Comparison of ENCODE assay signal across 11 mouse cellular contexts in the genomic region with DNA sequence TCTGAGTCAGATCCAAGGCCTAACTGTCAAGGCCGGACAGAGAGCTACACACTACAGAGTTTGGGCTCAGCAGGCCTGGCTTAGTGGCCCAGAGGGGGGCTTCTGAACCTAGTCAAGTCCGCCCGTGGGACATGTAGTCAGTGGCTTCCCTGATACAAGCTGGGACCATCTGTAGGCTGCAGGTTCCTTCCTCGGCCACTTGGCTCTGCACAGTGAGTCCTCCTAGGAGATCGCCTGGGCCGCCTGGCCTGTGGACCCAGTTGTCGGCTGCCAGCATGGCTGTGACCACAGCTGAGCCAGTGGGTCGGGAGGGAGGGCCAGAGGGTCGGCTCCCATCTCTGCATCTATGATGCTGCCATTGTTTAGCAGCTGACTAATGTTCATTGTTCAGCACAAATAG. TPM values are rescaled to one million over a fixed set of nuclear protein-coding genes. Genes with fewer than 3 reads are reported as not detected.
DNase-seq lines count a peak whose midpoint lies in the region; ATAC-seq and TF ChIP-seq lines count a peak whose summit lies in the region.
"Had no signal": no experiment of that assay in that cellular context is flagged by ENCODE, and none has a peak within 500 bp of the region (broad histone marks: within the 10 kb centered on the region; RNA-seq: fewer than 3 reads in every experiment).

No protein-coding gene starts in this region.

- no peak for TF ChIP-seq CTCF in stomach, postnatal 0 days (IDR thresholded peaks at IDR 0.05; ENCODE audit: low read depth)
- TF ChIP-seq CTCF in liver, postnatal 0 days (IDR thresholded peaks at IDR 0.05; ENCODE audit: low read depth) = no peak

- WGBS in neural tube, embryonic 11.5 days = 27% methylated on average over 9 of the region's 9 CpGs
- 66% methylated on average over 9 of the region's 9 CpGs for WGBS in limb, embryonic 15.5 days
- 61% methylated on average over 9 of the region's 9 CpGs for WGBS in stomach, postnatal 0 days
- WGBS in liver, postnatal 0 days (ENCODE audit: insufficient replicate concordance) = 76% methylated on average over 9 of the region's 9 CpGs

- H3K4me1 ChIP-seq in neural tube, embryonic 11.5 days (ENCODE audit: control insufficient read depth, insufficient read depth, low read length) = peaks cover 45% of the 10 kb centered on the region
- H3K4me1 ChIP-seq in limb, embryonic 15.5 days = peaks cover 45% of the 10 kb centered on the region
- no peaks in the 10 kb centered on the region for H3K4me1 ChIP-seq in stomach, postnatal 0 days (replicated peaks; ENCODE audit: control insufficient read depth, insufficient read depth)
- peaks cover 3% of the 10 kb centered on the region; the same call in 1 of the 2 replicates for H3K4me1 ChIP-seq in liver, postnatal 0 days (ENCODE audit: insufficient read depth)

- no peaks in the 10 kb centered on the region for H3K36me3 ChIP-seq in neural tube, embryonic 11.5 days (ENCODE audit: control insufficient read depth, insufficient read depth, low read length)
- H3K36me3 ChIP-seq in limb, embryonic 15.5 days = no peaks in the 10 kb centered on the region
- H3K36me3 ChIP-seq in stomach, postnatal 0 days (ENCODE audit: control insufficient read depth, insufficient read depth, low read length) = no peaks in the 10 kb centered on the region
- no peaks in the 10 kb centered on the region for H3K36me3 ChIP-seq in liver, postnatal 0 days (replicated peaks; ENCODE audit: insufficient read depth, low read length)
- H3K36me3 ChIP-seq: stomach, embryonic 15.5 days had no signal

- H3K9me3 ChIP-seq in neural tube, embryonic 11.5 days (ENCODE audit: control insufficient read depth, low read length) = no peaks in the 10 kb centered on the region
- no peaks in the 10 kb centered on the region for H3K9me3 ChIP-seq in limb, embryonic 15.5 days
- no peaks in the 10 kb centered on the region for H3K9me3 ChIP-seq in stomach, postnatal 0 days (ENCODE audit: control insufficient read depth, low read length)
- H3K9me3 ChIP-seq in liver, postnatal 0 days (ENCODE audit: low read length) = no peaks in the 10 kb centered on the region
- H3K9me3 ChIP-seq: stomach, embryonic 15.5 days had no signal

- no peak for ATAC-seq in neural tube, embryonic 11.5 days (ENCODE audit: insufficient read depth, low FRiP score, low TSS enrichment)
- no peak for ATAC-seq in limb, embryonic 15.5 days (ENCODE audit: insufficient number of reproducible peaks, low FRiP score, low TSS enrichment, low read depth)
- no peak for ATAC-seq in stomach, postnatal 0 days (ENCODE audit: low FRiP score, low TSS enrichment)
- ATAC-seq in liver, postnatal 0 days = no peak

- DNase-seq in adrenal gland, adult (ENCODE audit: inconsistent age in 2 of 2, low spot score in 1 of 2) = peak; percentile 47 to 77
- DNase-seq in adrenal gland, adult 18-20 months (ENCODE audit: low spot score in 2 of 2) = no peak
- peak; percentile 42 for DNase-seq in neural tube, embryonic 11.5 days (ENCODE audit: low spot score)
- DNase-seq in neural tube, embryonic 10.5 days (ENCODE audit: extremely low spot score, low spot score) = no peak
- no peak for DNase-seq in stomach, postnatal 0 days (ENCODE audit: low spot score)
- DNase-seq in liver, postnatal 0 days = no peak
- DNase-seq in urinary bladder, postnatal 25 days (ENCODE audit: low spot score) = no peak
- DNase-seq: kidney, postnatal 14 days; left cerebral cortex, postnatal 4 days had no signal

- peak overlapping the region; percentile 20 for H3K9ac ChIP-seq in neural tube, embryonic 11.5 days (ENCODE audit: low read length)
- no peak overlapping the region for H3K9ac ChIP-seq in limb, embryonic 15.5 days
- H3K9ac ChIP-seq in stomach, postnatal 0 days (ENCODE audit: low read length) = no peak overlapping the region
- H3K9ac ChIP-seq in liver, postnatal 0 days (replicated peaks) = no peak overlapping the region
- H3K9ac ChIP-seq: stomach, embryonic 15.5 days had no signal

- H3K27me3 ChIP-seq in neural tube, embryonic 11.5 days (ENCODE audit: control insufficient read depth, insufficient read depth, low read length) = no peaks in the 10 kb centered on the region
- peaks cover 9% of the 10 kb centered on the region for H3K27me3 ChIP-seq in limb, embryonic 15.5 days
- H3K27me3 ChIP-seq in stomach, postnatal 0 days (ENCODE audit: control insufficient read depth, insufficient read depth, low read length) = no peaks in the 10 kb centered on the region
- peaks cover 35% of the 10 kb centered on the region for H3K27me3 ChIP-seq in liver, postnatal 0 days (ENCODE audit: insufficient read depth, low read length)
- H3K27me3 ChIP-seq: stomach, embryonic 15.5 days had no signal

- no peak overlapping the region for H3K4me3 ChIP-seq in neural tube, embryonic 11.5 days (ENCODE audit: low read depth, low read length)
- no peak overlapping the region for H3K4me3 ChIP-seq in limb, embryonic 15.5 days
- H3K4me3 ChIP-seq in stomach, postnatal 0 days (ENCODE audit: low read depth, low read length) = no peak overlapping the region
- no peak overlapping the region for H3K4me3 ChIP-seq in liver, postnatal 0 days (ENCODE audit: low read depth, low read length)
- H3K4me3 ChIP-seq: stomach, embryonic 15.5 days had no signal

- TF ChIP-seq EP300 in stomach, postnatal 0 days (optimal IDR thresholded peaks at IDR 0.05) = no peak
- TF ChIP-seq EP300 in liver, postnatal 0 days (IDR thresholded peaks at IDR 0.05; ENCODE audit: low read depth) = no peak

- H3K27ac ChIP-seq in neural tube, embryonic 11.5 days (ENCODE audit: low read depth, low read length) = no peak overlapping the region
- H3K27ac ChIP-seq in limb, embryonic 15.5 days = no peak overlapping the region
- H3K27ac ChIP-seq in stomach, postnatal 0 days (replicated peaks) = no peak overlapping the region
- no peak overlapping the region for H3K27ac ChIP-seq in liver, postnatal 0 days (ENCODE audit: low read depth)
- H3K27ac ChIP-seq: stomach, embryonic 15.5 days had no signal

- peak overlapping the region; percentile 84 for H3K4me2 ChIP-seq in neural tube, embryonic 11.5 days (ENCODE audit: low read depth)
- 0 out of 2 replicates have a peak overlapping the region, but pooled peaks have one; percentile 93 for H3K4me2 ChIP-seq in limb, embryonic 15.5 days
- peak overlapping the region; percentile 4; the same call in 1 of the 2 replicates for H3K4me2 ChIP-seq in stomach, postnatal 0 days (replicated peaks; ENCODE audit: low read depth)
- no peak overlapping the region for H3K4me2 ChIP-seq in liver, postnatal 0 days (ENCODE audit: low read depth, low read length)

RNA-seq across cellular contexts. Expression of a gene that starts 3.9 kb away (rescaled TPM):
- 10 to 100 TPM; 25.8 to 27.4 TPM for total RNA-seq in adrenal gland, adult 18-20 months (2021)
- polyA plus RNA-seq in neural tube, embryonic 11.5 days (2014; fragmentation: Nextera tagmentation; extraction: Ambion mirVana) = 10.3 and 10.9 TPM in 2 replicates
- 11.9 and 13.5 TPM in 2 replicates for polyA plus RNA-seq in limb, embryonic 15.5 days (2015; fragmentation: Nextera tagmentation; extraction: Ambion mirVana)
- 5.9 and 6.7 TPM in 2 replicates for polyA plus RNA-seq in stomach, postnatal 0 days (2015; fragmentation: Nextera tagmentation; extraction: Ambion mirVana)
- 4.0 and 4.1 TPM in 2 replicates for polyA plus RNA-seq in liver, postnatal 0 days (2015; fragmentation: Nextera tagmentation; extraction: Ambion mirVana)

Comparison
In these comparisons a context has a peak if more than half of its experiments do, and no peak if none do; other contexts are left out.
1. DNase-seq: peak in adrenal gland, adult (2 of 2) and neural tube, embryonic 11.5 days (single experiment); none in adrenal gland, adult 18-20 months (0 of 2), neural tube, embryonic 10.5 days (single experiment), stomach, postnatal 0 days (single experiment), liver, postnatal 0 days (single experiment) and urinary bladder, postnatal 25 days (single experiment).